Mouse (Mus musculus) liver, postnatal 0 days (tissue): Measurements from ENCODE around the gene Hmgn3. TPM values are rescaled to one million over a fixed set of nuclear protein-coding genes. Genes with fewer than 3 reads are reported as not detected.

Source experiments
- ATAC-seq: fragments of 200-750 bp; cut with Nextera tagmentation; 2 replicates; pipeline ENCODE4 v1.8.0; 2017; ENCODE audit warnings: mild to moderate bottlenecking, moderate library complexity
- DNase-seq: peaks from one replicate; pipeline ENCODE4 v3.0.0-alpha.2; 2016
- H3K27ac ChIP-seq: fragments of 300-500 bp; sonication (generic); 2 replicates; pipeline ENCODE4 v1.5.1; 2014; ENCODE audit warnings: antibody characterized with exemption, moderate library complexity, mild to moderate bottlenecking, low read depth
- H3K27me3 ChIP-seq: fragments of 300-500 bp; sonication (generic); 2 replicates; pipeline ENCODE4 v1.6.1; 2014; ENCODE audit warnings: low read length, control low read depth, mixed read lengths; ENCODE audit not compliant: insufficient read depth
- H3K36me3 ChIP-seq: fragments of 300-500 bp; sonication (generic); replicated peaks from 2 replicates; pipeline ENCODE4 v1.6.1; 2014; ENCODE audit warnings: mild to moderate bottlenecking, control low read depth, low read length, moderate library complexity, mixed read lengths; ENCODE audit not compliant: insufficient read depth
- H3K4me1 ChIP-seq: fragments of 300-500 bp; sonication (generic); 2 replicates; pipeline ENCODE4 v1.6.1; 2014; ENCODE audit warnings: antibody characterized with exemption, mild to moderate bottlenecking, control low read depth; ENCODE audit not compliant: insufficient read depth
- H3K4me2 ChIP-seq: fragments of 300-500 bp; sonication (generic); 2 replicates; pipeline ENCODE4 v1.6.1; 2014; ENCODE audit warnings: low read depth, mild to moderate bottlenecking, low read length, moderate library complexity, mixed read lengths
- H3K4me3 ChIP-seq: fragments of 300-500 bp; sonication (generic); 2 replicates; pipeline ENCODE4 v1.5.1; 2014; ENCODE audit warnings: low read depth, low read length
- H3K9ac ChIP-seq: fragments of 300-500 bp; sonication (generic); replicated peaks from 2 replicates; pipeline ENCODE4 v1.6.1; 2014; ENCODE audit warnings: mild to moderate bottlenecking, moderate library complexity
- H3K9me3 ChIP-seq: fragments of 300-500 bp; sonication (generic); 2 replicates; pipeline ENCODE4 v1.6.1; 2016; ENCODE audit warnings: mild to moderate bottlenecking, control low read depth, low read length, mixed read lengths
- CTCF ChIP-seq: sonication (generic); IDR thresholded peaks from 2 replicates; pipeline ENCODE4 v1.5.1; 2016; ENCODE audit warnings: antibody characterized with exemption, low read depth
- EP300 ChIP-seq: IDR thresholded peaks from 2 replicates; pipeline ENCODE4 v1.6.1; 2016; ENCODE audit warnings: antibody characterized with exemption, low read depth, mild to moderate bottlenecking
- WGBS: fragments of 180-500 bp; shearing (Covaris S2); extraction: QIAGEN DNeasy Blood & Tissue Kit; methylation state at CpG from one replicate; pipeline ENCODE4 v1.1.7; 2014; ENCODE audit not compliant: insufficient replicate concordance; 5-methylcytosine and 5-hydroxymethylcytosine counted together
- polyA plus RNA-seq: library from polyadenylated mRNA; unstranded; fragments of >200 nt; fragmentation: Nextera tagmentation; extraction: Ambion mirVana; gene quantifications from 2 replicates; pipeline ENCODE4 v1.2.1, GENCODE M21; 2015

Gene Hmgn3
- polyA plus RNA-seq, 1 experiment from 2014 or later, result 3.8 TPM

DNA sequence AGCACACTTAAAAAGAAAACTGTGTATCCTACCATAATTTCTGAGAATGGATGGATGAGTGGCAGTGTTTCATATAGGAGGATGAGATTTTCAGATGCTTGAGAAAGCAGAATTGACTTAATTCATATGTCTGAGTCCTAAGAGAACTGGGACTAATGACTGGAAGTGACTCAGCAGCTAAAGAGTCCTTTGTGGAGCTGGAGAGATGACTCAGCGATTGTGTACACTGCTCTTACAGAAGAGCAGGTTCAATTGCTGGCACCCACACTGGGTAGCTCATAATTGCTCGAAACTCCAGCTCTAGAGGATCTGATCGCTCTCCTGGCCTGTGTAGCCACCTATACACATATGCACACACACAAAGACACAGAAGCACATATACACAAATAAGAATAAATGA, 42.7 kb downstream of the Hmgn3 start:
- WGBS, result 65% methylated on average over 3 of the region's 3 CpGs
- DNase-seq, result no peak
- Histone ChIP-seq H3K36me3 (no peaks in the 10 kb centered on the region), H3K4me3 (no peak overlapping the region), H3K9ac (no peak overlapping the region), H3K27ac (no peak overlapping the region), H3K4me1 (no peaks in the 10 kb centered on the region), H3K9me3 (no peaks in the 10 kb centered on the region), H3K4me2 (no peak overlapping the region), H3K27me3 (no peaks in the 10 kb centered on the region)
- ATAC-seq, result no peak
- no peak for TF ChIP-seq EP300
- no peak for TF ChIP-seq CTCF

DNA sequence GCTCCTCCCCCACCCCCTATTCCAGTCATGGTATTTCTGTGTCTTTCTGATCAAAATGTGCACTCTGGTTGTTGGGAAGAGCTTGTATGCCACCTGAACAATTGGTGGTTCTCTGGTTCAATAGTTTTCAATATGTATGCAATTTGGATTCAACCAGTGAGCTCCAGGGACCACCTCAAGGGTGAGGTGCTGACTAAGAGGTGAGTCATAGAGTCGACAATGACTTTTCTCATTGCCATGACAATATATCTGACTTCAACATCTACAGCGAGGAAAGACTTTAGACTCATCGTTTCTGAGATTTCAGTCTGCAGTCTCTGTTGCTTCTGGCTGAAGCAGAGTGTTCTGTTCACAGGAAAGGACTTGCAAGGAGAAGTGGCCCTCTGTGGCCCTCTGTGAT, 44.8 kb downstream of the Hmgn3 start:
- Histone ChIP-seq H3K4me1 (no peaks in the 10 kb centered on the region), H3K4me2 (no peak overlapping the region), H3K27ac (no peak overlapping the region), H3K9me3 (no peaks in the 10 kb centered on the region), H3K36me3 (no peaks in the 10 kb centered on the region), H3K9ac (no peak overlapping the region), H3K4me3 (no peak overlapping the region), H3K27me3 (no peaks in the 10 kb centered on the region)
- 75% methylated on average over 3 of the region's 3 CpGs for WGBS
- ATAC-seq (no peak), DNase-seq (no peak)
- TF ChIP-seq EP300, result no peak
- no peak for TF ChIP-seq CTCF

DNA sequence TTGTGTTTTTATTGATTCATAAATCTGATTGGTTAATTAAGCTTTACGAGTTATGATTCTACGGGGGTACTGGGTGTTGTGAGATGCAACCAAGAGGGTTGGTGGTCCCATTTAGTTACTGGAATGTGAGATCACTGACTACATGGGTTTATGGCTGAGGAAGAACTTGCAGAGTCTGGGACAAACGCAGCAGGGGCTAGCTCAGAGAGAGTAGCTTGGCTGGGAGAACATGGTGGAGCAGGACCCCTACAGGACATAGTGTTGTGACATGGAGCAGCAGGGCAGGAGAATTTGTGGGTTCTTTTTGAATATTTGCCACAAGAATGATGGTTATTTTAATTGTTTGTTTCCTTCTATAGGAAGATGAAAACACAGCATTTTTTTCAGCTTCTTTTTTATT, 45.7 kb downstream of the Hmgn3 start:
- Histone ChIP-seq H3K27ac (no peak overlapping the region), H3K36me3 (no peaks in the 10 kb centered on the region), H3K4me1 (no peaks in the 10 kb centered on the region), H3K9ac (no peak overlapping the region), H3K4me3 (no peak overlapping the region), H3K27me3 (no peaks in the 10 kb centered on the region), H3K9me3 (no peaks in the 10 kb centered on the region), H3K4me2 (no peak overlapping the region)
- DNase-seq (no peak), ATAC-seq (no peak)
- TF ChIP-seq EP300 (no peak), CTCF (no peak)
- 70% methylated on average over 3 of the region's 3 CpGs for WGBS

DNA sequence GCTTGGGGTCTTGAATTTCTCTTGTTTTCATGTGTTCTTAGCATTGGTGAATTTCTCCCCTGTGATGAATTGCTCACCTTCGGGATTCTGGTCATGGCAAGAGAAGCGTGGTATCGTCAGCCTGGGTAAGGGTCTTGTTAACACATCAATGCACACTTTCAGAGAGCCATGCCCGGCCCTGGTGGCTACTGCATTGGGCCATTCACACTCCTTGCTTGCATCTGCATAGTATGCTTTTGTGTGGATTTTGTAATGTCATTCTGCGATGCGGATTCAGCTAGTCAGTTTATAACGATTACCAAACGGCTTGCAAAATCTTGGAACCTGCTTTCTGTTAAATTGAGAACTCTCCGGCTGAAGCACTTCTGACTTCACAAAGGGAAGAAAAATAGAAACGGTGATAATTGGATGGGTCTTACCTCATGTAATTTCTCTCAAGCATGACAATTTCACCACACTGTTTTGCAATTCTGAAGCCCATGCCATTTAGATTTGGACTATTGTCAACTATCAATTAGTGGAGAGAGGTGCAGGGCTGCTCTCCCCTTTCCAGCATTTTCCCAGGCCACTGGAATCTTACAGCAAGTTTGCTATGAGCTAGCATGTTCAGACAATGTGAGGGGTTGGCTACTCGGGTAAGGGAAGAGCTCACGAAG, 47.7 kb downstream of the Hmgn3 start:
- no peak for ATAC-seq
- no peak overlapping the region for H3K4me2 ChIP-seq
- H3K27ac ChIP-seq, result no peak overlapping the region
- H3K36me3 ChIP-seq, result no peaks in the 10 kb centered on the region
- H3K27me3 ChIP-seq, result no peaks in the 10 kb centered on the region
- no peak for TF ChIP-seq EP300
- TF ChIP-seq CTCF, result no peak
- WGBS, result 79% methylated on average over 12 of the region's 12 CpGs
- H3K9ac ChIP-seq, result no peak overlapping the region
- no peaks in the 10 kb centered on the region for H3K4me1 ChIP-seq
- no peaks in the 10 kb centered on the region for H3K9me3 ChIP-seq
- DNase-seq, result no peak
- no peak overlapping the region for H3K4me3 ChIP-seq

DNA sequence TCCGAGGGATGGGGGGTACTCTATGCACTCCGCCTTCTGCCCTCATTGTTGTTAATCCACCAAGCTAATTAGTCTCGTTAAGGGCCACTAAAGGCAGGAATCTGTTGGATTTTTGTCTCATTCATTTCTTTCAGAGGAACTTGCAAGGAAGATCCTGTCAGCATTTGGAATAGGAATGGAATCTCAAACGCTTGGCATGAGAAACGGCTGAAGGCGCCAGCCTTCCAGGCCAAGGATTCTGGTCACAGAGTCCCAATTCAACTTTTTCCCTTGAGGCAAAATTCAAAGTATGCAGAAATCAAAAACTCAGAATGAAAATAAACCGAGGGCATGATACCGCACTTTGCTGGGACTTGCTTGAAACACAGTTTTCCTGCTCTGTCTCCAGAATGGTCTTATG, 48.7 kb downstream of the Hmgn3 start:
- H3K9me3 ChIP-seq, result no peaks in the 10 kb centered on the region
- H3K27ac ChIP-seq, result no peak overlapping the region
- WGBS, result 72% methylated on average over 8 of the region's 8 CpGs
- DNase-seq (no peak), ATAC-seq (no peak)
- H3K27me3 ChIP-seq, result no peaks in the 10 kb centered on the region
- no peaks in the 10 kb centered on the region for H3K4me1 ChIP-seq
- no peak overlapping the region for H3K9ac ChIP-seq
- no peaks in the 10 kb centered on the region for H3K36me3 ChIP-seq
- no peak overlapping the region for H3K4me3 ChIP-seq
- no peak overlapping the region for H3K4me2 ChIP-seq
- TF ChIP-seq CTCF (no peak), EP300 (no peak)

DNA sequence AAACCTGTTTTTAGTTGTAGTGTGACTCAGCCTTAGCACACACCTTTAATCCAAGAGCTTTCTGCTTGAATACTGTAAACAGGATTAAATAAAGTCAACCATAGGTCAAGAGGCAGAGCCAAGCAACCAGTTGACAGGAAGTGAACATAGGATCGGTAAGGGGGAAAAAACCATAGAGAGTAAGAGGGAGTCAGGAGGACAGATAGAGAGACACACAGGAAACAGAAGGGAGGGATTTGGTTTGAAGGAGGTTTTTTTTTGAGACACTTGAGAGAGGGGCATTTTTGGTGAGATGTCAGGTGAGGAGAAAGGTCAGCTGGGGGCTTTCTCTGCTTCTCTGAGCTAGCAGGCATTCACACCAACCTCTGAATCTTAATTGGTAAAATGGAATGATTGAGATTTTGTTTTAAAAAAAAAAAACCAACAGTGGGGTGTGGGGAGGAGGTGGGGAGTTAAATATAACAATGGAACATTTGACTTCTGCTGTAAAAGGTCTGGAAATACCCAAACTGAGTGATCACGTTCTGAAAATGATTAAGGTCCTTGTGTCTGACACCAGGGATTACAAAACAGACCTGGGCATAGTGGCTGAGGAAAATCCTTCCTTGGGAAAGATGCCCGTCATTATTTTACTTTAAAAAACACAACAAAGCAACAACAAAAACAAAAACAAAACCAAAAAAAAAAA, 51.7 kb downstream of the Hmgn3 start:
- Histone ChIP-seq H3K9ac (no peak overlapping the region), H3K4me1 (no peaks in the 10 kb centered on the region), H3K4me2 (no peak overlapping the region), H3K36me3 (no peaks in the 10 kb centered on the region), H3K27ac (no peak overlapping the region), H3K27me3 (no peaks in the 10 kb centered on the region), H3K9me3 (no peaks in the 10 kb centered on the region), H3K4me3 (no peak overlapping the region)
- 66% methylated on average over 3 of the region's 3 CpGs for WGBS
- DNase-seq (no peak), ATAC-seq (no peak)
- no peak for TF ChIP-seq CTCF
- TF ChIP-seq EP300, result no peak
